Mouse (Mus musculus): ENCODE data around the gene Crebzf. TPM values are rescaled to one million over a fixed set of nuclear protein-coding genes. Genes with fewer than 3 reads are reported as not detected.

Gene Crebzf
- 17.2 and 28.5 TPM in 2 replicates for polyA plus RNA-seq (2012; rRNA removed)

DNA sequence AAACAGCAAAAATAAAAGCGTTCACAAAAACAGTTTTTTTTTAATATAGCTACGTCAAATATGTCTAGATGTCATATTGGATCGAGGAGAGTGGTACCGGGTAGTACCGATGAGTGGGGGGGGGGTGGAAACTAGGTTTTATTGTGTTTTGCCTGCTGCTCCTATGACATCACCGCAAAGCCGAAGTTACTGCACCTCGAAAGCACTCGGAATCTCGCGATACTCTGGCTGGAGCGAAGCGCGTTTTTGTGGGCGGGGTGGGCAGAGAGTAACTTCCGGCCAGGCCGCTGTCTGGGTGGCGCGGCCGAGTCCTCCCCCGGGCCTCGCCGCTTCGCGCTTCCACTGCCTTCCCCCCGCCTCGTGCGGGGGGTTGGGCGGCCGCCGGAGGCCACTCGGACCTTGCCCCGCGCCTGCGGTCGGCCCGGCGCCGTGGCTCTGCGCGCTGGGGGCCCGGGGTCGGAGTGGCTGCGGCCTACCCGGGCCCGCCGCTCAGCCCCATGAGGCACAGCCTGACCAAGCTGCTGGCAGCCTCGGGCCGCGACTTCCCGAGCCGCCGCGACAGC is at the start of gene Crebzf:
Gene Crebzf, plus strand, starts transcription at position 212 of the 563 bp plus-strand sequence.
- WGBS = under 1% methylated on average over 54 of the region's 54 CpGs
- DNase-seq (ENCODE audit: low read depth, low spot score) = peak; percentile 92

DNA sequence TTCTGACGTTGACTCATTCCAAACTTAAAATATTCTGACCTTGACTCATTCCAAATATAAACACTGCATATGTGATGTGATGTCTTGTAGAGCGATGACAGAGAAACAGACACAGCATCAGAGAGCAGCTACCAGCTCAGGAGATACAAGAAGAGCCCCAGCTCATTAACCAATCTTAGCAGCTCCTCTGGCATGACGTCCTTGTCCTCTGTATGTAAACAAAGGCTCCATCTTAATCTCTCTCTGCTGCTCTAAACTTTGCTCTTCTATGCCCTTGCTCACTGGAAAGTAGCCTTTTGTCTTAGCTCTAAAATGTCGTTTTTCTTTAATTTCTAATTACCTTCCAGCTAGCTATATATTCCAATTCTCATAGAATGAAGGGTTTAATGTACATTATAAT is 47.5 kb upstream of the Crebzf start:
- WGBS = 54% methylated on average over 4 of the region's 4 CpGs
- DNase-seq (ENCODE audit: low read depth, low spot score) = no peak

DNA sequence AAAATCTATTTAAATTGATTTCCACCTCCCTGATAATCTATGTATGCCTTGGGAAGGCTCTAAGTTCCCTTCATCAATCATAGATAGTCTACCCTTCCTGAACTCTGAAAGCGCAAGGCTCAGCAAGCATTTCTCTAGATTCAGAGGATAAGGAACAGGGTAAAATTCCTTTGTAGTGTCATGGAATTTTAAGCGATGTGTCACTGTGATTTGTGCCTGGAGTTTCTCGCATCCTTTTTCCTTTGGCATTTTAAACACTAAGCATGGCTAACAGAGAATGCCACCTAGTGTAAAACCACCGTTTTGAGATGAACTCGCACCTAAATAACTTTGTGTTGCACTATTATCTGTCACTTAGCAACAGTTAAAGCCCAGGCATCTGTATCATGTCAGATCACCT is 46.6 kb upstream of the Crebzf start:
- no peak for DNase-seq (ENCODE audit: low read depth, low spot score)
- WGBS = 68% methylated on average over 5 of the region's 5 CpGs

DNA sequence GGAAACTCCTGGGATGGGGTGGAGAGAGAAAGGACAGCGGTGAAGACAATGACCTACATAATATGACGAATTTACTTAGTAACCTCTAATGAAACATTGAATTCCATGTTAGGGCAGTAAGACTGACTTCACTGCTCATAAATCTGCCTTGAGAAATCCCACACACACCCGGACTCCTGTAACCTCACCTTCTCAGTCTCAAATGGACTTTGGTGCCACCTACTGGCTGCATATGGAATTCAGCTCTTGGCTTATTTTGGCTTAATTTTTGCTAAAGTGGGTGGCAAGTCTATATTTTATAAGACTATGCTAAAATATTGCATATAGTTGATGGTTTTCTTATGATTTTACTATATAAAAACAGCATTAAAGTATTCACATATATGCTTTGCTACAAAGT is 32.6 kb upstream of the Crebzf start:
- peak; percentile 57 for DNase-seq (ENCODE audit: low read depth, low spot score)
- WGBS = 25% methylated on average over 3 of the region's 3 CpGs

DNA sequence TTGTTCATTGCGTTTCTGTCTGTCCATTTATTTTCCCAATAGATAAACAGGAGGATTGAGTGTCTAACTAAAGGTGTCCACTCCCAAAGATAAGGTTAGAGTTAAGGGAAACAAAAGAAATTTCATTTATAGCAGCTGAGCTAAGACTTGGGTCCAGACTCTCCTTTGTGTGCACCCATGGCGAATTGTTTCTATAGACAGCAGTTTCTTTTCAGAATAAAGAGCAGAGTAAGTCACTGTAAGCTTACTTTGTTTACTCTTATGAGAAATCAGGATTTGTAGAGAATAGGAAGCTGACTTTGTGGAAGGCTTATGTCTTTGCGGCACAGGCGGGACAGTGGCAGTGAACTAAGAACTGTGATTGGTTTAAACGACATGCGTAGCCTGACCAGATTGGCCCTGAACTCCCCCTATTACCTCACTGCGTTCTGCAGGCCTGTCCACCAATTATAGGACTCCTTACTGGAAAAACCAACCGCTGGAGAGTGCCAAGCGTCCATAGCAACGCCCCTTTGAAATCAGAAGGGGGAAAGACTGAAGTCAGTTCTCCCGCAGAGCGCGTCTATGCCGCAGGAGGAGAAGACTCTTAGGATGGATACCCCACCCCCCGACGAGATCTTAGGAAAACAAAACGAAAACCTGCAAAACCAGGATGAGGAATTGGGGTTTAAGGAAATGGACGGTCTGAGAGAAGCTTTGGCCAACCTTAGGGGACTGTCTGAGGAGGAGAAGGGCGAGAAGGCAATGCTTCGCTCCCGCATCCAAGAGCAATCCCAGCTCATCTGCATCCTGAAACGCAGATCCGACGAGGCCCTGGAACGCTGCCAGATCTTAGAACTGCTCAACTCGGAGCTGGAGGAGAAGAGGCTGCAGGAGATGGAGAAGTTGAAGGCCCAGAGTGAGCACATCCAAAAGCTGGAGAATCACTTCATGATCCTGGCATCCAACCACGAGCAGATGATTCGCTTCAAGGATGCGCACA is 16.2 kb upstream of the Crebzf start, which contains the start of gene Ccdc89:
Gene Ccdc89, plus strand, starts transcription at position 558 of the 982 bp plus-strand sequence.
- 23% methylated on average over 29 of the region's 29 CpGs for WGBS
- peak; percentile 62 for DNase-seq (ENCODE audit: low read depth, low spot score)

DNA sequence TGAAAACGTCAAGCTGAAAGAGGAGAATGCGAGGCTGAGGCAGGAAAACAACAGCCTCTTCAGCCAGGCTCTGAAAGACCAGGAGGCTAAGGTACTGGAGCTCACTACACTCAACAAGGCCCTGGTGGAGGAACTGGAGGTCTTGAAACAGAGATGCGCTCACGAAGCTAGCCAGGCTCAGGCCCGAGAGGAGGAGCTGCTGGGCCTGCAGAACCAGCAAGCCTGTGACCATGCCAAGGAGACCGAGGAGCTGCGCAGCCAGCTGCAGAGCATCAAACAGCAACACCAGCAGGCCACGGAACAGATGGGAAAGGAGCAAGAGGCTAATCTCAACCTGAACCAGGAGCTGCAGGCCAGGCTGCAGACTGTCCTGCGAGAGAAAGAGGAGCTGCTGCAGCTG is 15.5 kb upstream of the Crebzf start:
- WGBS = 73% methylated on average over 9 of the region's 9 CpGs
- DNase-seq (ENCODE audit: low read depth, low spot score) = no peak

DNA sequence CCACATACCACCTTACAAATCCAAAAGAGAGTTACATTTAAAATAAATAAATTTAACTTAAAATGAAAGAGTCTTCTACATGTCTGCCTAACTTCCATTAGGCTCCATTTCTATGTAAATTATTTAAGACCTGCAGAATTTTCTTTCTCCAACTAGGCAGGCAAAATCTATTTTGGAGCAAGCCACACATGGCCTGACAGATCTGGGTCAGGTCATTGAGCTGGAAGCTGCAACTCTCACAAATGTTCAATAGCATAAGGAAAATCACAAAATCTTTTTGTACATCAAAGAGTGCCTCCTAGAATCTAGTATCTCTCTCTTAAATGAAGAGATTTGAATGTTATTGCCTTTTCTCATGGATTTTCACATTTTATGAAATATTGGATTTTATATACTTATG is 10.3 kb upstream of the Crebzf start:
- DNase-seq (ENCODE audit: low read depth, low spot score) = no peak

DNA sequence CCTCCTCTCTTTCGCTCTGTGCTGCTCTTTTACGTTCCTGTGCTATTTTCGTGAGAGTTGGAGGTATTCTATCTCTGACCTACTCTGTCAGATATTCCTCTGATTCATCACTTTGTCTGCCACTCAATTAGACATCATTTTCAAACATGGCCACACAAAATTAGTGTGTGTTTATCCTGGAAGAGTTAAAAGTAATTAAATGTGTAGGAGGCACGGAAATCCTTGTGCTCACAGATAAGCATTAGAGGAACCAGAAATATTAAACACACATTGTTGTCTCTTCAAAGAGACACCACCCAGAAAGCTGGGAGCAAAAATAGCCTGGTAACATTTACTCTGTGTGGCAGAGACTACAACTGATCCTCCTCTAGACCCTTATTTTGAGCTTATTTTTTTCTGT is 2.5 kb upstream of the Crebzf start:
- 86% methylated on average over 4 of the region's 4 CpGs for WGBS
- DNase-seq (ENCODE audit: low read depth, low spot score) = no peak

DNA sequence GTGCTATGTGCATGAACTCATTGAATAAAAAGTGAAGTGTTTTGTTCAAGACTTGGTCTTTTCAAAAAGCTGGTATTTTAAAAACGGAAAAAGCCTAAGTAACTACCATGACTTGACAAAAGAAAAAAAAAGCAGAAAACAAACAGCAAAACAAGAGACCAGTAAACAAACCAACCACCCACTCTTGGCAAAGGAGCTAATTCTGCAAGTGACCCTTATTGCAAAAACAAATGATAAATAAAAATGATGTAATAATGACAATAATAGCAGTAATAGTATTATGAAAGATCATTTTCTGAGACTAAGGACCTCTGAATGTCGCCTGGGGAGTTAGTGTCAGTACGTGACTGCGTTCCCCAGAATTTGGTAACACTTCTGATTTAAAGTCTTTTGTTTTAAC is 459 bp upstream of the Crebzf start:
- 12% methylated on average over 4 of the region's 4 CpGs for WGBS
- DNase-seq (ENCODE audit: low read depth, low spot score) = no peak

DNA sequence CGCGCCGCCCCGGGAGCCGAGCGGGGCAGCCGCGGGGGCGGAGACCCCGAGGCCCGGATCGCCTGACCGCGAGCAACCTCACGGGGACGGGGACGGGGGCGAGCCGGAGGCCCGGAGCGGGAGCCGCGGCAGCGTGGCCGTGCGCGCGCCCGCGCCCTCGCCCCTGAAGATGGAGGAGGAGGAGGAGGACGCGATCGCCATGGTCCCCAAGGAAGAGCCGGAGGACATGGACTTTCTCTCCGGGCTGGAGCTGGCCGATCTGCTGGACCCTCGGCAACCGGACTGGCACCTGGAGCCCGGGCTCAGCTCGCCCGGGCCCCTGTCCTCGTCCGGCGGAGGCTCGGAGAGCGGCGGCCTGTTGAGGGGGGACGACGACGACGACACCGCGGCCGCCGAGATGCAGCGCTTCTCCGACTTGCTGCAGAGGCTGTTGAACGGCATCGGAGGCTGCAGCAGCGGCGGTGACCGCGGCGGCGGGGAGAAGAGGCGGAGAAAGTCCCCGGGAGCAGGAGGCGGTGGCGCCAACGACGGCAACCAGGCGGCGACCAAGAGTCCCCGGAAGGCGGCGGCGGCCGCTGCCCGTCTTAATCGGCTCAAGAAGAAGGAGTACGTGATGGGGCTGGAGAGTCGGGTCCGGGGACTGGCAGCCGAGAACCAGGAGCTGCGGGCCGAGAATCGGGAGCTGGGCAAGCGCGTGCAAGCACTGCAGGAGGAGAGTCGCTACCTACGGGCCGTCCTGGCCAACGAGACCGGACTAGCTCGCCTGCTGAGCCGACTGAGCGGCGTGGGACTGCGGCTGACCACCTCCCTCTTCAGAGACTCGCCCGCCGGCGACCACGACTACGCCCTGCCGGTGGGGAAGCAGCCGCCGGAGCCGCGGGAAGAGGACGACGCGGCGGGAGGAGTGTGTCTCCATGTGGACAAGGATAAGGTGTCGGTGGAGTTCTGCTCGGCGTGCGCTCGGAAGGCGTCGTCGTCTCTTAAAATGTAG is 867 bp downstream of the Crebzf start:
- under 1% methylated on average over 123 of the region's 123 CpGs for WGBS
- DNase-seq (ENCODE audit: low read depth, low spot score) = no peak

DNA sequence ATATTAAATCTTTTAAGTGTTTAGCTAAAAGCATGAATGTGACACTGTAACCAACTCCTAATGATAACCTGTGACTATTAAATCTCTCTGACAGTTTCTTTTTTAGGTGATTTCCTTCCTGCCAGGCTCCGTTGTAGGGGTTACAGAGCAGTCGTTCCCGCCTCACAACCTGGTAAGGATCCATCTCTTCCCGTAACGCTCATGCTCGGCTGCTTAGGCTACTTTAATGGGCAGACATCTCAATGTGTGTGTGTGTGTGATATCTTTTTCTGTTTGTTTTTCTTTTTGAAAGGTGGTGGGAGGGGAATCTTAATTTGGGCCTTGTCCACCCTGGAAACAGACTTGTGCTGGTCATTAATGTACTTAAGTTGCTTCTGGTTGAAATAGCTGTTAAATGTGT is 1.7 kb downstream of the Crebzf start:
- no peak for DNase-seq (ENCODE audit: low read depth, low spot score)

DNA sequence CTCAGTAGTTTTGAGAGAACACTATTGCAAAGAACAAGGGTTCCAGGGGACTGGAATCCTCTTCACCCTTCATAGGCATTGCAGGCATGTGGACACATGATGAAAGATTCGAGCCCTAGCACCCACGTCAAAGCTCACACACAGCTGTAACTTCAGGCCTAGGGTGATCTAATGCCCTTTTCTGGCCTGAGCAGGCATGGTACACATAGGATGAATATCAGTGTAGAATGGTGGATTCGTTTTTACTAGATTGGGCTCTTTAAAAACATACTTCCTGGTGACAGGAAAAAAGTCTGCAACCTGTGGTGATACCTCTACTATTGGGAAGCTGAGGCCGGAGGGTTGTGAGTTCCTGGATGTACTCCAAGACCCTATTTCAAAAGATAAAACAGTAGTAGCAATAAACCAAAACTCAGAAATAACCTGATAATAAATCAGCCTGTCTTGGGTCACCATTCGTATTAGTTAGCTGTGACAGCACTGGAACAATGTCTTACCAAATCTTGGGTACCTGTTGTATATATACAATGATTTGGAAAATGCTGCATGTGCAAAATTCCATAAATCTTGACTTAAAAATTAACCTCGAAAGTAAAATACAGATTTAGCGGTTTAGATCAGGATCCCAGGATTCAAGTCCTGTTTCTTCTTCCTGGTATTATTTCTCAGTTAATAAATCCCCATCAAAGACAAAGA is 13.8 kb downstream of the Crebzf start:
- no peak for DNase-seq (ENCODE audit: low read depth, low spot score)
- 5% methylated on average over 7 of the region's 7 CpGs for WGBS

More for the DNA sequence above, 1.7 kb downstream of the Crebzf start:
- WGBS = under 1% methylated on average over 6 of the region's 6 CpGs

DNA sequence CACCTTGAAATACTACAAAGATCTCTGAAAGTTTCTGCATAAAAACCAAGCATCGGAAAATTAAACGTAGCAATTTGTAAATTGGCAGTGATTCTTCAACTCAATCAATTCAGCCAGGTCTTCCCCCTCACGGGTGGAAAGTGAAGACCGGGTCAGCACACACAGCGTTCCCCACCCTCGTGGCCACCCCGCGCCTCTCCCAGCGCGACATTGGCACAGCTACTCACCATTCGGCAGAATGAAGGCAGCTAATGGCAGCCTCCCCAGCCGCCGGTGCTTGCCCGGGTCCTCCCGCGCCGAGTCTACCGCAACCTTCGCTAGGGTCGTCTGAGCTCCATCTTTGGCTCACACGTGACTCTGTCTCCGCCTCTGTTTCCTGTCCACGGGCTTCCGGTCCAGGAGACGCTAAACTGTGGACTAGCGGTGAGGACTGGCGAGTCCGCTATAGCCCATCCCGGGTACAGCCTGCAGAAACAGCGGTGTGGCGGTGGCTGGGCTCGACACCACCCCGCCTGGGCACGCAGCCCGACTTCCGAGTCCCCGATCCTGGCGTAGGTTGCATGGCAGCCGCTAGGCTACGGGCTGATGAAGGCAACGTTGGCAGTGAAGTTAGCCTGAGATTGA is 14.4 kb downstream of the Crebzf start, which contains the start of gene Tmem126a:
Gene Tmem126a, minus strand, starts transcription at position 385 of the 624 bp plus-strand sequence.
- peak; percentile 78 for DNase-seq (ENCODE audit: low read depth, low spot score)
- under 1% methylated on average over 41 of the region's 41 CpGs for WGBS

DNA sequence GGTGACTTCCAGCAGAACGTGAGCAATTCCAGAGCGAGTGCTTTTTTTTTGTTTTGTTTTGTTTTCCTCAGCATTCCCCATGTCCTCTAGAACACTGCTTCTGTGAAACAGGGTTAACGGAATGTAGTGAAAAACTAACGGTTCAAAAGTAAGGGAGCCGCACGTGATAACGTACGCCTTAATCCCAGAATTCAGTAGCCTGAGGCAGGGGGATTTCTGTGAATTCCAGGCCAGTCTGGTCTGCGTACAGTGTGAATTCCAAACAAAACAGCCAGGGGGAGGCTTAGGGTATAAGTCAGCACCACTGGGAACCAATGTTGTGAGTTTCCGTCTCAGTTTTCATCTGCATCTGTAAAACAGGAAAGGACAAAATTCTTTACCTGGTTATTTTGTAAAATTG is 15.0 kb downstream of the Crebzf start:
- WGBS = 7% methylated on average over 10 of the region's 10 CpGs
- DNase-seq (ENCODE audit: low read depth, low spot score) = no peak

DNA sequence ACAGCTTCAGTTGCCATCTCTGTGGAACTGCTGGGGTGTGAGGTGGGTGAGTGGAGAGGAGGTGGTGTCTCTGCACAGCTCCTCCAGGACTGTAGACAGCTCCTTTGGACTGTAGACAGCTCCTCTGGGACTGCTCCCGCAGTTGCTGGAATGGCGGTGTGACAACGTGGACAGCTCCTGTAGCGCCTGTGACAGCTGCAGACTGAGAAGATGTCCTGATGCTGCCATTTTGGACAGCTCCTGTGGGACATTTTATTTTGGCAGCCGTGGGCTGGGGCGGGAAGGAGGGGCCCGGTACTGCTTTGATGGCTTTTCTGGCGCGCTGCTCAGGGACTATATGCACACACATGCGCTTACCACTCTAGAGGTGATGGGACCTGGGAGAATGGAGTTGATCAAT is 17.8 kb downstream of the Crebzf start:
- 40% methylated on average over 10 of the region's 10 CpGs for WGBS
- no peak for DNase-seq (ENCODE audit: low read depth, low spot score)

DNA sequence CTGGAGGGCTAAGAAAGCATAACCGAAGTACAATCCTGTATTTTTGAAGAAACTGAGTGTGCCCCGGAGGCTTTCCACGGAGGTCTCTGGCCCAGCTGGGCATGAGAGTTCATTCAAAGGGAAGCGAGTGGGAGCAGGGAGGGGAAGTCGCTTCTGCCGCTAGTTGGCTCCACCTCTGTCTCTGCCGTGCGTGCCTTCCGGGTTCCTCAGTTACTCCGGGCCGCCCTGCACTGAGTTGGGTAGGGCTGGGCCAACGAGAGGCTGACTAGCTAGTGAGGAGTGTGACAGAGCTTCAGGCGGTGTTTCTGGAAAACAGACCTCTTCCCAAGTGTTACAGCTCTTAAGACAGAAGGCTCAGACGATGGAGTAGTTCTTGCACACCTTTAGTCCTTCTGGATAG is 18.4 kb downstream of the Crebzf start:
- no peak for DNase-seq (ENCODE audit: low read depth, low spot score)
- WGBS = 15% methylated on average over 14 of the region's 14 CpGs

DNA sequence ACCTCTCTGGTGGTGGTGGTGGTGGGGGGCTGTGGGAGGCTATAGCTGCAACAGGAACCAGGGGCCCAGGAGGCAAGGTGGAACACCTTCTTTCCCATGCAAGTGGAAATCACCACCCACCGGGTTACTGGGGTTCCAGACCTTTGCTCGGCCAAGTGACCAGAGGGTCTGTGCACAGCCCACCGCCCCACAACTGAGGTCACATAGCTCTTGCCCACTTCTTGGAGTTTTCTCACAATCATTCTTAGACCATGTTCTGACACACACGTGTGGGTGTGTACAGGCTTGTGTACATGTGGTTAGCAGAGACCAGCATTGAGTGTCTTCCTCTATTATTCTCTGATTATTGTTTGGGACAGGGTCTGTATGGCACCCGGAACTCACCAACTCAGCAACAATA is 18.9 kb downstream of the Crebzf start:
- 95% methylated on average over 5 of the region's 5 CpGs for WGBS
- no peak for DNase-seq (ENCODE audit: low read depth, low spot score)

DNA sequence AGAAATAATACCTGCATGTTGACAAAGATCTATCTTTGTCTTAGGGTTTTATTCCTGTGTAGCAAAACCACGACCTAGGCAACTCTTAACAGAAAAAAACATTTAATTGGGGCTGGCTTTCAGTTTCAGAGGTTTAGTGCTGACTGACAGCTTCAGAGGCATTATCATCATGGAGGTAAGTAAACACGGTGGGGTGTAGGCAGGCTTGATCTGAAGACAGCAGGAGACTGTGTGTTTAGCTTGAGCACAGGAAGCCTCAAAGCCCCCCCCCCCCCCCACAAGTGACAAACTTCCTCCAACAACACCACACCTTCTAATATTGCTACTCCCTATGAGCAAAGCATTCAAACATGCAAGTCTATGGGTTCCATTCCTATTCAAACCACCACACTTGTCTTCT is 31.0 kb downstream of the Crebzf start:
- WGBS = 29% methylated on average over 2 of the region's 2 CpGs
- DNase-seq (ENCODE audit: low read depth, low spot score) = no peak
